Mouse (Mus musculus): ENCODE data around the gene Mboat1. TPM values are rescaled to one million over a fixed set of nuclear protein-coding genes. Genes with fewer than 3 reads are reported as not detected.

Gene Mboat1
- polyA plus RNA-seq, 1 experiment = 2.9 TPM

DNA sequence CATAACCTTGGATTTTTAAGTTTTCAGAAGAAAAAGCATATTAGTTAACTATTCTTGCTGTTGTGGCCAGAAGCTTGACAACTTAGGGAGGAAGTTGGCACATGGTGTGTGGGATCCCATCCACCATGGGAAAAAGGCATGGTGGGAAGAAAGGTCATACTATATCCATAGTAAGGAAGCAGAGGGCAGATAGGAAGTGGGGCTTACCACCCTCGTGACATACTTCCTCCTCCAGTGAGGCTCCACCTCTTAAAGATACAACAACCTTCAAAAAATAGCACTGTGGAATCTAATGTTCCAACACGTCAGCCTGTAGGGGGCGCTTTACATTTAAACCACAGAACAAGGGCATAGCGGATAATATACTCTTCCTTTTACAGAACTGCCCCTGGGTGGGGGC, 57.1 kb downstream of the Mboat1 start:
- TF ChIP-seq POLR2A (IDR thresholded peaks at IDR 0.05; ENCODE audit: borderline replicate concordance, control insufficient read depth, low read depth, low read length) (no peak), CTCF (IDR thresholded peaks at IDR 0.05; ENCODE audit: control insufficient read depth, insufficient read depth, low read length) (no peak)
- WGBS = 35% methylated on average over 4 of the region's 4 CpGs
- Histone ChIP-seq H3K4me1 (ENCODE audit: control insufficient read depth, insufficient read depth, low read length) (peaks cover 2% of the 10 kb centered on the region; the same call in 1 of the 2 replicates), H3K27ac (ENCODE audit: control insufficient read depth, insufficient read depth, low read depth, low read length, poor library complexity) (no peak overlapping the region), H3K4me3 (replicated peaks; ENCODE audit: control insufficient read depth, low read depth, low read length) (no peak overlapping the region)

DNA sequence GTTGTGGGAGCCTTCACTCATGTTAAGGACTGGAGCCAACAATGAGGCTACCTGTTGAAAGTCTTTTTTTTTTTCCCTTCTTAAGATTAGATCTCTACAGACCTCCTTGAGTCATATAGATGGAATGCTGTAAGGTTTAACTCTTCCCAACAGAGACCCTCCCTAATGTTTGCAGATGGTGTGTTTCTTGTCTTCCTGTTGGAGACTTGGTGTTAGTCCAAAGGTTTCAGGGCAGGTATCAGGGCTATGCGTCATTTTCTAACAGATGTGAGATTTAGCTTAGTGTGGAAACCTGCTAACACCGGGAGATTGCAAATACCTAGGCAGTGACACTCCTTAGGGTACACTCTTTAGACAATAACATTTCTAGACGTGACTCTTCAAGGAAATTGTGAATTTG, 58.5 kb downstream of the Mboat1 start:
- Histone ChIP-seq H3K27ac (ENCODE audit: control insufficient read depth, insufficient read depth, low read depth, low read length, poor library complexity) (no peak overlapping the region), H3K4me3 (replicated peaks; ENCODE audit: control insufficient read depth, low read depth, low read length) (no peak overlapping the region), H3K4me1 (ENCODE audit: control insufficient read depth, insufficient read depth, low read length) (peaks cover 2% of the 10 kb centered on the region; the same call in 1 of the 2 replicates)
- WGBS = 70% methylated on average over 3 of the region's 3 CpGs
- no peak for TF ChIP-seq POLR2A (IDR thresholded peaks at IDR 0.05; ENCODE audit: borderline replicate concordance, control insufficient read depth, low read depth, low read length)
- no peak for TF ChIP-seq CTCF (IDR thresholded peaks at IDR 0.05; ENCODE audit: control insufficient read depth, insufficient read depth, low read length)

DNA sequence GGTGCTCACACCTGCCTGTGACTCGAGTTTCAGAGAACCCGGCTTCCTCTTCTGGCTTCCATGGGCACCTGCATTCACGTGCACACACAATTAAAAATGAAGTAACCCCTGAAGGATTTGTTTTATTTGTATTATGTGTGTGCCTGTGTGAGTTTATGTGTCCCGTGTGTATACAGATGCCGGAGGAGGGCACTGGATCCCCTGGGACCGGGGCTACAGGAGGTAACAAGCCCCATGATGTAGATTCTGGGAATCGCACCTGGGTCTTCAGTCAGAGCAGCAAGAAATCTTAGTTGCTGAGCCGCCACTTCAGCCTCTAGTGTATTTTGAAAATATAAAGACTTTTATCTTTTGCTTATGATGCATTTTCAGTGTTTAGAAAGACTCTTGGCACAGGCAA, 60.4 kb downstream of the Mboat1 start:
- TF ChIP-seq CTCF (IDR thresholded peaks at IDR 0.05; ENCODE audit: control insufficient read depth, insufficient read depth, low read length) = no peak
- no peak for TF ChIP-seq POLR2A (IDR thresholded peaks at IDR 0.05; ENCODE audit: borderline replicate concordance, control insufficient read depth, low read depth, low read length)
- whole genome bisulfite sequencing = 69% methylated on average over 8 of the region's 8 CpGs
- Histone ChIP-seq H3K4me3 (replicated peaks; ENCODE audit: control insufficient read depth, low read depth, low read length) (no peak overlapping the region), H3K4me1 (ENCODE audit: control insufficient read depth, insufficient read depth, low read length) (peaks cover 2% of the 10 kb centered on the region; the same call in 1 of the 2 replicates), H3K27ac (ENCODE audit: control insufficient read depth, insufficient read depth, low read depth, low read length, poor library complexity) (no peak overlapping the region)

DNA sequence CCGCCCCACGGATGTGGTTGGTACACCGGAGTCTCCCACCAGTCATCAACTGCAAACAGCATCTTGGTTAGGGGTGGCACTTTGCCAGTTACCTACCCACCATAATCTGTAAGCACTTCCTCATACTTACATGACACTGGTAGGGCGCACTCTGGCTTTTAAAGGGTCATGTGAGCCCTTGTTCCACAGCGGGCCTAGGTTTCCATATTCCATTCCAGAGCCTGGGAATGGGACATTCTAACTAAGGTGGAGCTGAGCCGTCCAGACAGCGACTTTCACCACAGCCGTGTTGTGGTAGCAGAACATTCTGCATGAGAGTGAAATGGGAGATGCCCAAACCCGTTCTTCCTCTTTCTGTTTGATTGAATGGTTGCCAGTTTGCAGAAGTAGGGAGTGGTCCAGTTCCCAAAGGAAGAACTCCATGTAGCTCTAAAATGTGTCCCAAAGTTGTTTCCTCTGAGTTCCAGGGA, 61.8 kb downstream of the Mboat1 start:
- H3K4me1 ChIP-seq (ENCODE audit: control insufficient read depth, insufficient read depth, low read length) = peaks cover 2% of the 10 kb centered on the region; the same call in 1 of the 2 replicates
- peak overlapping the region; percentile 33 for H3K4me3 ChIP-seq (replicated peaks; ENCODE audit: control insufficient read depth, low read depth, low read length)
- under 1% methylated on average over 9 of the region's 9 CpGs for WGBS
- TF ChIP-seq POLR2A (IDR thresholded peaks at IDR 0.05; ENCODE audit: borderline replicate concordance, control insufficient read depth, low read depth, low read length) (no peak), CTCF (IDR thresholded peaks at IDR 0.05; ENCODE audit: control insufficient read depth, insufficient read depth, low read length) (no peak)
- no peak overlapping the region for H3K27ac ChIP-seq (ENCODE audit: control insufficient read depth, insufficient read depth, low read depth, low read length, poor library complexity)

DNA sequence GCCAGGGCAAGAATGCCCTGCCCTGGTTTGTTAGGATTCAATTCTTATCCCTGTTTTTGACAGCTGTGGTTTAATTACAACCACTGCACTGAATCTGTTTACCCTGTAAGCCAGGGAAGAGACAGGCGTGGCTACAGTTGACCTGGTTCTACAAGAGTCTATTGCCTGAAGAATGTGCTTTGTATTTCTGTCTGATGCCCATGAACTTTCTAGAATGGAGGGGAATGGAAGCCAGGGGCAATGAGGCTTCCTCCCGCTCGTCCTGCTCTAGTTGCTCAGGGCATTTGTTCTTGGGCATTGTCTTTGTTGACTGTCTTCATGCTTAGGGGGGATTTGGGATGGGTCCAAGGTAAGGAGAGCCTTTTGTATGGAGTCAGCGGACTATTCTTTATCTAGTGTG, 63.5 kb downstream of the Mboat1 start:
- no peak for TF ChIP-seq CTCF (IDR thresholded peaks at IDR 0.05; ENCODE audit: control insufficient read depth, insufficient read depth, low read length)
- no peak for TF ChIP-seq POLR2A (IDR thresholded peaks at IDR 0.05; ENCODE audit: borderline replicate concordance, control insufficient read depth, low read depth, low read length)
- Histone ChIP-seq H3K4me3 (replicated peaks; ENCODE audit: control insufficient read depth, low read depth, low read length) (no peak overlapping the region), H3K4me1 (ENCODE audit: control insufficient read depth, insufficient read depth, low read length) (no peaks in the 10 kb centered on the region; the same call in 1 of the 2 replicates), H3K27ac (ENCODE audit: control insufficient read depth, insufficient read depth, low read depth, low read length, poor library complexity) (no peak overlapping the region)
- 71% methylated on average over 4 of the region's 4 CpGs for WGBS

DNA sequence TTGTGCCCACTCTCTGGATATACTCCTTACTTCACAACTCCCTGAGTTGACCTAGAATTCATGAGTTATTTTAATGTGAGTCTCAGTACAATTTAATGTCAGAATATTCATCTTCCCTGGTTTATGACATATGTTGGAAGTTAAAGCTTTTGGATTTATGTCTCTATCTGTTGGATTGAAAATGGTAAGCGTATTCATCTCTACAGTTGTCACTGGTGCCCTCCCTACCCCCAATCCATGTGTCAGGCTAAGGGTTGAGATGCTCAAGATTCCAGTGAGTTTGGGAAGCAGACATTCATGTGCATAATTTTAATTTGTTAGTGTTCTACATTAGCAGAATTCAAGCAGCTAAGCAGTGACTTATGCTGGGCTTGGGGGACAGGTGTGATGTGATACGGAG, 64.4 kb downstream of the Mboat1 start:
- 82% methylated on average over 2 of the region's 2 CpGs for WGBS
- Histone ChIP-seq H3K4me3 (replicated peaks; ENCODE audit: control insufficient read depth, low read depth, low read length) (no peak overlapping the region), H3K27ac (ENCODE audit: control insufficient read depth, insufficient read depth, low read depth, low read length, poor library complexity) (no peak overlapping the region), H3K4me1 (ENCODE audit: control insufficient read depth, insufficient read depth, low read length) (no peaks in the 10 kb centered on the region; the same call in 1 of the 2 replicates)
- no peak for TF ChIP-seq CTCF (IDR thresholded peaks at IDR 0.05; ENCODE audit: control insufficient read depth, insufficient read depth, low read length)
- TF ChIP-seq POLR2A (IDR thresholded peaks at IDR 0.05; ENCODE audit: borderline replicate concordance, control insufficient read depth, low read depth, low read length) = no peak

DNA sequence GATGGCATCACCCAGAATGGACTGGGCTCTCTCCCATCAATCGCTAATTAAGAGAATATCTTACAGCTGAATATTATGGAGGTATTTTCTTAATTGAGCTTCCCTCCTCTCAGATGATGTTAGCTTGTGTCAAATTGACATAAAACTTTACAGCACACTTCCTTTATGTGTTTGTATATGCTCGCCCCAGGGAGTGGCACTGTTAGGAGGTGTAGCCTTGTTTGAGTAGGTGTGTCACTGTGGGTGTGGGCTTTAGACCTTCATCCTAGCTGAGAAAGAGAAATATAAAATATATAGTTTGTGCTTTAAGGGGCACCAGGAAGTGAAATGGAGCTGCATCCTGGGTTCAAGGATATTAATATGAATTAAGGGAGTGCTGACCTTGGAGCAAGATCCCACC, 66.7 kb downstream of the Mboat1 start:
- TF ChIP-seq POLR2A (IDR thresholded peaks at IDR 0.05; ENCODE audit: borderline replicate concordance, control insufficient read depth, low read depth, low read length) (no peak), CTCF (IDR thresholded peaks at IDR 0.05; ENCODE audit: control insufficient read depth, insufficient read depth, low read length) (no peak)
- WGBS = 83% methylated on average over 2 of the region's 2 CpGs
- no peak overlapping the region for H3K4me3 ChIP-seq (replicated peaks; ENCODE audit: control insufficient read depth, low read depth, low read length)
- no peaks in the 10 kb centered on the region for H3K4me1 ChIP-seq (ENCODE audit: control insufficient read depth, insufficient read depth, low read length)
- H3K27ac ChIP-seq (ENCODE audit: control insufficient read depth, insufficient read depth, low read depth, low read length, poor library complexity) = no peak overlapping the region

DNA sequence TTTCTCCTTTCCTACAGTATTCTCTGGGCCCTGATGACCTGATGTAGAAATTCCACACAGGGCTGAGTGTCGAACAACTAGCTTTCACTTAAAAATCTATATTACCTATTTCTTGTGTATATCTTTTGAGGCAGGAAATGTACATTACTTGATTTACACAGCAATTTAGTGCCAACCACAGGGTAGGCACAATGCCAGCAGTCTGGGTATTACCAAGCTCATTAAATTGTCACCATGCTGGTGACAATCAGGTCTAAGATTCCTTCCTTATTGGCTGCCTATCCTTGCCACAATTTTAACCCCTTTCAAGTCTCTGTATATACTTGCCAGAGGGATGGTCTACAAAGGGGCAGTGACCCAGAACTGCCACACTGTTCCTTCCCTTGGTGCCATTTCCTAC, 71.9 kb downstream of the Mboat1 start:
- H3K4me1 ChIP-seq (ENCODE audit: control insufficient read depth, insufficient read depth, low read length) = no peaks in the 10 kb centered on the region
- no peak overlapping the region for H3K27ac ChIP-seq (ENCODE audit: control insufficient read depth, insufficient read depth, low read depth, low read length, poor library complexity)
- H3K4me3 ChIP-seq (replicated peaks; ENCODE audit: control insufficient read depth, low read depth, low read length) = no peak overlapping the region
- TF ChIP-seq POLR2A (IDR thresholded peaks at IDR 0.05; ENCODE audit: borderline replicate concordance, control insufficient read depth, low read depth, low read length) (no peak), CTCF (IDR thresholded peaks at IDR 0.05; ENCODE audit: control insufficient read depth, insufficient read depth, low read length) (no peak)
- WGBS = 46% methylated on average over 1 of the region's 1 CpGs

DNA sequence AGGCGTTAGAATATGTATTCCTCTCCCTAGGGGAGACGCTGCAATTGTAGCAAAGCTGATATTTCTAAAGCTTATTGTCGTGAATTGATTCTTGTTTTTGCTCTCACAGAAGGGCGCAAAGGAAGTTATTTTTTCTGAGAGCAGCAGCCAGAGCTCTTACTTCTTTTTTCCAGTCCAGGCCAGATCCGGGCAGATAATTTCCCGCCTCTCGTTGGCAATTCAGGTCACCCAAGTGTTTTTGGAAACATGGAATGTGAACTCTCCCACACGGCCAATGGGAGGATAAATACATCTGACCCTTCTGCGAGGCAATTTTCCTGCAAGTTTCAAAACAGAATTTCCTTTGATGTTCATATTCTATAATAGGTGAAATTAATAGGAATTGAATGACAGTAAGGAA, 77.0 kb downstream of the Mboat1 start:
- H3K4me1 ChIP-seq (ENCODE audit: control insufficient read depth, insufficient read depth, low read length) = no peaks in the 10 kb centered on the region
- no peak overlapping the region for H3K27ac ChIP-seq (ENCODE audit: control insufficient read depth, insufficient read depth, low read depth, low read length, poor library complexity)
- 85% methylated on average over 9 of the region's 9 CpGs for WGBS
- TF ChIP-seq POLR2A (IDR thresholded peaks at IDR 0.05; ENCODE audit: borderline replicate concordance, control insufficient read depth, low read depth, low read length) (no peak), CTCF (IDR thresholded peaks at IDR 0.05; ENCODE audit: control insufficient read depth, insufficient read depth, low read length) (no peak)
- H3K4me3 ChIP-seq (replicated peaks; ENCODE audit: control insufficient read depth, low read depth, low read length) = no peak overlapping the region

All from bone marrow, adult 2 months (tissue).